Mouse (Mus musculus) forebrain, embryonic 14.5 days (tissue): ENCODE results near the gene Slc22a20. TPM values are rescaled to one million over a fixed set of nuclear protein-coding genes. Genes with fewer than 3 reads are reported as not detected.
A peak's percentile ranks its signal among the peaks of the same experiment; 100 is the strongest.

Source experiments
- ATAC-seq: fragments of 200-750 bp; cut with Nextera tagmentation; 2 replicates; pipeline ENCODE4 v1.8.0; 2017; ENCODE audit warnings: mild to moderate bottlenecking, moderate library complexity
- DNase-seq: peaks from one replicate; pipeline ENCODE4 v3.0.0-alpha.2; 2015; ENCODE audit warnings: low spot score
- H3K27ac ChIP-seq: fragments of 300-500 bp; sonication (generic); 2 replicates; pipeline ENCODE4 v1.5.1; 2014; ENCODE audit warnings: low read depth, mild to moderate bottlenecking, control low read depth, low read length, moderate library complexity
- H3K27me3 ChIP-seq: fragments of 300-500 bp; sonication (generic); replicated peaks from 2 replicates; pipeline ENCODE4 v1.6.1; 2014; ENCODE audit warnings: low read length, control low read depth, mixed read lengths; ENCODE audit not compliant: control insufficient read depth, insufficient read depth
- H3K36me3 ChIP-seq: fragments of 300-500 bp; sonication (generic); 2 replicates; pipeline ENCODE4 v1.6.1; 2014; ENCODE audit warnings: low read length, control low read depth; ENCODE audit not compliant: control insufficient read depth, insufficient read depth
- H3K4me1 ChIP-seq: fragments of 300-500 bp; sonication (generic); 2 replicates; pipeline ENCODE4 v1.6.1; 2014; ENCODE audit warnings: antibody characterized with exemption, low read length, control low read depth; ENCODE audit not compliant: control insufficient read depth, insufficient read depth
- H3K4me2 ChIP-seq: fragments of 300-500 bp; sonication (generic); 2 replicates; pipeline ENCODE4 v1.6.1; 2014; ENCODE audit warnings: mild to moderate bottlenecking, control low read depth, low read length
- H3K4me3 ChIP-seq: fragments of 300-500 bp; sonication (generic); 2 replicates; pipeline ENCODE4 v1.5.1; 2014; ENCODE audit warnings: low read depth, low read length, control low read depth
- H3K9ac ChIP-seq: fragments of 300-500 bp; sonication (generic); 2 replicates; pipeline ENCODE4 v1.6.1; 2014; ENCODE audit warnings: mild to moderate bottlenecking, low read length, control low read depth, moderate library complexity
- H3K9me3 ChIP-seq: fragments of 300-500 bp; sonication (generic); replicated peaks from 2 replicates; pipeline ENCODE4 v1.6.1; 2016; ENCODE audit warnings: low read length, control low read depth, mixed read lengths; ENCODE audit not compliant: control insufficient read depth
- WGBS: fragments of 180-500 bp; shearing (Covaris S2); extraction: QIAGEN DNeasy Blood & Tissue Kit; methylation state at CpG from one replicate; pipeline ENCODE4 v1.1.7; 2014; 5-methylcytosine and 5-hydroxymethylcytosine counted together
- polyA plus RNA-seq: library from polyadenylated mRNA; unstranded; fragments of >200 nt; fragmentation: Nextera tagmentation; extraction: Ambion mirVana; gene quantifications from 2 replicates; pipeline ENCODE4 v1.2.1, GENCODE M21; 2014

Gene Slc22a20
- polyA plus RNA-seq, 1 experiment from 2014 or later: not detected

DNA sequence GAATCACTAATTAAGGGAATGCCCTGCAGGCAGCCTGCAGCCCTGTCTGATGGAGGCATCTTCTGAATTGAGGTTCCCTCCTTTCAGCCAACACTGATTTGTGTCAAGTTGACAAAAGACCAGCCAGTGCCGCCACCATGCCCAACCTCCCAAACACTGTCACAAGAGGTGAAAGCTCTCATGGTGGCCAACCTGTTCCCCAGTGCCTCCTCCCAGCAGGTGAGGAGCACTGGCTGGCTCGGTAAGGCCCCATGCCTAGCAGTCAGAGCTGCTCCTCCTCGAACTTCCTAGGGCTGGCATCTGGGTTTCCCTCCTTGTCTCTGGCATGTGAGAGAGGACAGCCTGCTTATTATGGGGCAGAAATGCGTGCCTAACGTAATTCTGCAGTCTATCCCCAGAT, 46.2 kb downstream of the Slc22a20 start:
- Histone ChIP-seq H3K36me3 (peaks cover 12% of the 10 kb centered on the region; the same call in 1 of the 2 replicates), H3K4me1 (peaks cover 16% of the 10 kb centered on the region), H3K4me3 (no peak overlapping the region), H3K4me2 (no peak overlapping the region), H3K27ac (peak overlapping the region; percentile 28; the same call in 1 of the 2 replicates), H3K9ac (no peak overlapping the region), H3K27me3 (no peaks in the 10 kb centered on the region), H3K9me3 (no peaks in the 10 kb centered on the region)
- WGBS: 61% methylated on average over 5 of the region's 5 CpGs
- ATAC-seq (0 out of 2 replicates have a peak, but pooled peaks have one; percentile 4), DNase-seq (no peak)

- Histone ChIP-seq H3K4me2 (no peak overlapping the region), H3K9me3 (no peaks in the 10 kb centered on the region), H3K36me3 (peaks cover 12% of the 10 kb centered on the region; the same call in 1 of the 2 replicates), H3K4me1 (peaks cover 16% of the 10 kb centered on the region), H3K4me3 (no peak overlapping the region), H3K27ac (no peak overlapping the region), H3K9ac (no peak overlapping the region), H3K27me3 (no peaks in the 10 kb centered on the region)
- ATAC-seq (no peak), DNase-seq (no peak)
- WGBS: 89% methylated on average over 6 of the region's 6 CpGs
Observed at GRCm38 (mm10) chr19:5938516-5938915, 47.4 kb downstream of the Slc22a20 start.

- Histone ChIP-seq H3K36me3 (peaks cover 8% of the 10 kb centered on the region; the same call in 1 of the 2 replicates), H3K4me3 (no peak overlapping the region), H3K9ac (no peak overlapping the region), H3K4me1 (peaks cover 16% of the 10 kb centered on the region), H3K4me2 (no peak overlapping the region), H3K27ac (no peak overlapping the region), H3K9me3 (no peaks in the 10 kb centered on the region), H3K27me3 (no peaks in the 10 kb centered on the region)
- DNase-seq (peak; percentile 31), ATAC-seq (no peak)
- 40% methylated on average over 14 of the region's 14 CpGs for WGBS
Observed at GRCm38 (mm10) chr19:5937836-5938406, 48.0 kb downstream of the Slc22a20 start.

- Histone ChIP-seq H3K4me2 (0 out of 2 replicates have a peak overlapping the region, but pooled peaks have one; percentile 9), H3K4me3 (no peak overlapping the region), H3K9me3 (no peaks in the 10 kb centered on the region), H3K36me3 (peaks cover 8% of the 10 kb centered on the region; the same call in 1 of the 2 replicates), H3K4me1 (peaks cover 16% of the 10 kb centered on the region), H3K9ac (no peak overlapping the region), H3K27ac (no peak overlapping the region), H3K27me3 (no peaks in the 10 kb centered on the region)
- ATAC-seq (no peak), DNase-seq (peak; percentile 25)
- WGBS: 60% methylated on average over 21 of the region's 21 CpGs
Observed at GRCm38 (mm10) chr19:5937095-5937835, 48.7 kb downstream of the Slc22a20 start.

- Histone ChIP-seq H3K27ac (no peak overlapping the region), H3K4me3 (no peak overlapping the region), H3K27me3 (no peaks in the 10 kb centered on the region), H3K36me3 (no peaks in the 10 kb centered on the region), H3K4me1 (peaks cover 16% of the 10 kb centered on the region), H3K4me2 (no peak overlapping the region), H3K9me3 (no peaks in the 10 kb centered on the region), H3K9ac (no peak overlapping the region)
- no peak for ATAC-seq
- no peak for DNase-seq
- WGBS: 84% methylated on average over 5 of the region's 5 CpGs
Observed at GRCm38 (mm10) chr19:5935691-5936090, 50.3 kb downstream of the Slc22a20 start.

- H3K4me2 ChIP-seq: no peak overlapping the region
- DNase-seq (no peak), ATAC-seq (no peak)
- H3K27ac ChIP-seq: no peak overlapping the region
- no peak overlapping the region for H3K4me3 ChIP-seq
- no peaks in the 10 kb centered on the region for H3K27me3 ChIP-seq
- H3K4me1 ChIP-seq: peaks cover 16% of the 10 kb centered on the region
- no peaks in the 10 kb centered on the region for H3K9me3 ChIP-seq
- WGBS: 87% methylated on average over 3 of the region's 3 CpGs
- H3K36me3 ChIP-seq: no peaks in the 10 kb centered on the region
- no peak overlapping the region for H3K9ac ChIP-seq
Observed at GRCm38 (mm10) chr19:5935266-5935665, 50.7 kb downstream of the Slc22a20 start.

DNA sequence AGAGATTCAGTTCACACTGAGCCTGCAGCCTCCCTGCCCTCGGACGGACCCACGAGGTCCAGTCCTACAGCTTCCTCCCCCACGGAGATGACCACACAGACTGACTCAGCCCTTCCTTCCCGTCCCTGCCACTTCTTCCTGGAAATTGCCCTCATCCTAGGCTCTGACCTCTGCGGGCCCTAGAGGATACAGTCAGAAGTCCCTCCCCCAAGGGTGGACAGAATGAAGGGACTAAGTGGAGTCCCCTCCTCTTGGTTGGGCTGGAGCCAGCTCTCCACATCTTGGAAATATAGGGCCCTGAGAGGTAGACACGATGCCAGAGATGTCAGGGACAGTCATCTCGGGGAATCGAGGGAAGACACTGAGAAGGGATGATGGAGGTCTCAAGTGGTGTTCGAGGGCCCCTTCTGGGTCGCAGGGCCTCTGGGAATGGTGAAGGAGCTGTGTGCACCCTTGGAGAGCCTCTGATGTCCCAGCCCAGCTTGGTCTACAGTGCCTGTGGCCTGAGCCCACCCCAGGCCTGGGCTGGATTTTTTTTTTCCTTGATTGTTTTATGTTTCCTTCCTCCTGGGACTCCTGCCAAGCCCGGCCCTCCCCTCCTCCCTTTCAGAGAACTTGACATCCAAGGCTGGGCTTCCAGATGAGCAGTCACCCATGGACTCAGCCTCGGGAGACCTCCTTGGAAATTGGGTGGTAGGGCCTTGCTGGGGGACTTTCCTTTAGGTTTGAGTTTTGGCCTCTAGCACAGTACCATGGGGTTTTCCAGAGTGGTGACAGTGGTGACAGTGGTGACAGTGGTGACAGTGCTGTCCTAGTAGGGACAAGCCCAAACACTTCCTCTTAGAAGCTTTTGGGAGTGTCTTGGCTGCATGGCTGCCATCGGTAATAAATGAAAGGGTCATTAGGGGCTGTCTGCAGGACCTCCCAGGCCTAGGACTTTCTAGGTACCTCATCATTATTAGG, 56.0 kb downstream of the Slc22a20 start:
- no peak overlapping the region for H3K9ac ChIP-seq
- H3K36me3 ChIP-seq: no peaks in the 10 kb centered on the region
- WGBS: 73% methylated on average over 14 of the region's 14 CpGs
- H3K27ac ChIP-seq: no peak overlapping the region
- no peak for ATAC-seq
- 0 out of 2 replicates have a peak, but pooled peaks cover 1% of the 10 kb centered on the region for H3K4me1 ChIP-seq
- no peak overlapping the region for H3K4me2 ChIP-seq
- H3K4me3 ChIP-seq: no peak overlapping the region
- DNase-seq: peak; percentile 47
- H3K9me3 ChIP-seq: no peaks in the 10 kb centered on the region
- H3K27me3 ChIP-seq: 0 out of 2 replicates have a peak, but pooled peaks cover 2% of the 10 kb centered on the region

GRCm38 (mm10) chr19:5928546-5928945, 57.4 kb downstream of the Slc22a20 start:
- Histone ChIP-seq H3K27me3 (0 out of 2 replicates have a peak, but pooled peaks cover 2% of the 10 kb centered on the region), H3K9ac (no peak overlapping the region; the same call in 1 of the 2 replicates), H3K4me2 (no peak overlapping the region), H3K36me3 (no peaks in the 10 kb centered on the region), H3K27ac (no peak overlapping the region), H3K4me3 (no peak overlapping the region), H3K9me3 (no peaks in the 10 kb centered on the region), H3K4me1 (0 out of 2 replicates have a peak, but pooled peaks cover 6% of the 10 kb centered on the region)
- no peak for DNase-seq
- WGBS: 72% methylated on average over 3 of the region's 3 CpGs
- ATAC-seq: no peak
